Mouse (Mus musculus) embryonic fibroblast, embryonic 13.5 days (primary cell): ENCODE measurements around the gene Pgs1.

ENCODE experiments used
- CTCF ChIP-seq: IDR thresholded peaks from 2 replicates; pipeline ENCODE4 v1.5.1; 2011; ENCODE audit warnings: mild to moderate bottlenecking, control low read depth, low read length, moderate library complexity, borderline replicate concordance; ENCODE audit not compliant: insufficient read depth
- POLR2A ChIP-seq: IDR thresholded peaks from 2 replicates; pipeline ENCODE4 v1.6.1; 2011; ENCODE audit warnings: low read depth, mild to moderate bottlenecking, control low read depth, low read length, moderate library complexity

DNA sequence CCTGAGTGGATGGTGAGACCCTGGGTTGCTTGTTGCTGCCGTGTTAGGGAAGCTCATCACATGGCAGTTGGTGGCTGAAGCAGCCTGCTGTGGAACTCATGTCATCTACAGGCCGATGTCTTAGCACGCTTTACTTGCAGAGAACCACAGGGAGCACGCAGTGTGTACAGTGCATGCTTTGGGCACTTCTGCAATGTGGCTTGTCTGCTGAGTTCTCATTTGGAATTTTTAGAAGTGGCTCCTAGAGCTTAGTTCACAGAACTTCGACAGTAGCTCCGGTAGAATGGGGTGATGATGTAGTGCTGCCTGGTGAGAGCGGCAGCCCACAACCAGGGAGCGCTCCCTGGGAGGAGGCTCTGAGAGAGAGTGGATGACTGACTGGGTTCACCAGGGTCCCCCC lies 22.8 kb downstream of the Pgs1 start:
- no peak for TF ChIP-seq CTCF
- TF ChIP-seq POLR2A = no peak
